Mouse (Mus musculus): Measurements from ENCODE around the gene Gm43720. TPM values are rescaled to one million over a fixed set of nuclear protein-coding genes. Genes with fewer than 3 reads are reported as not detected.
"Not testable (repeated sequence)": the region's sequence is repeated elsewhere in the genome, so short reads cannot be mapped to it uniquely, and the experiment has no call there.

Gm43720 gene
- polyA plus RNA-seq, 1 experiment from 2014 or later = 0.13 TPM

DNA sequence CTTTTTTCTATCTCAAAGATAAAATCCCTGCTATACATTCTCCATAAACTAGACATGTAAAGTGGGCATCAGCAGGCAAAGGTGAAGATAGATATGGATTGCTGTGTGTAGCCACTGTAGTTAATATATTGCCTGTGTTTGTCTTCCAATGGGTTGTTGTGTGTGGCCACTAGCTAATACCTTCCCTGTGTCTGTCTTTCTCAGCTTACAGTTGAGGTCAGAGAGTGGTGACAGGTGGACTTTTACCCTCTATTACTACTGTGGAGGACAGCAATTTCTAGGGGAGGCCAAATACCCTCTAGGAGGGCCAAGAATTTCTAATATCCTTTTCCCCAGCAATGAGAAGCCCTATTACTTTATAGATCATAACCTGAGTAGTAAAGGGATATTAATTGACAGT, 45.5 kb downstream of the Gm43720 start:
- H3K9me3 ChIP-seq = no peaks in the 10 kb centered on the region

DNA sequence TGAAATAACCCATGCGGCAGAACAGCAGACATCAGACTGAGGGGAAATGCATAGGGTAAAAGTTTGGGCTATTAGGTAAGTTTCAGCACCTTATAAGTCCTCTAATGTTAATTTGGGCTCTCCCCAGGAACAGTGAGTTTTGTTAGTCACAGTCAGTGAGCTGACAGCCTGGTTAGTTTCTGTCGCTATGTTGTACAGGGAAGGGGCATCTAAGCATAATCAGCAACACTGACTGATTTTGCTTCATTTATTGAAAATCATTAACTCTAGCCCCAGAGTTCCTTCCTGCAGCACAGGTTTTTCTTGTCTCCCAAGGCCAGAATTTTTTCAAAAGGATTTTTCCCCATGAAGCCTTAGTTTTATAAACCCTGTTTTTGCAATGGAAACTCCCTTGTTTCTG, 46.0 kb downstream of the Gm43720 start:
- Histone ChIP-seq H3K36me3 (no peaks in the 10 kb centered on the region), H3K27me3 (no peaks in the 10 kb centered on the region), H3K9ac (no peak overlapping the region), H3K9me3 (no peaks in the 10 kb centered on the region), H3K4me1 (no peaks in the 10 kb centered on the region), H3K4me2 (replicated peaks) (no peak overlapping the region), H3K27ac (no peak overlapping the region), H3K4me3 (no peak overlapping the region)
- 86% methylated on average over 2 of the region's 2 CpGs for WGBS
- no peak for ATAC-seq (ENCODE audit: low FRiP score, low read depth)

More for the DNA sequence above, 45.5 kb downstream of the Gm43720 start:
- ATAC-seq (ENCODE audit: low FRiP score, low read depth) = no peak
- H3K4me2 ChIP-seq (replicated peaks) = no peak overlapping the region
- no peaks in the 10 kb centered on the region for H3K4me1 ChIP-seq
- no peaks in the 10 kb centered on the region for H3K27me3 ChIP-seq
- H3K36me3 ChIP-seq = no peaks in the 10 kb centered on the region
- H3K9ac ChIP-seq = no peak overlapping the region
- no peak overlapping the region for H3K27ac ChIP-seq
- H3K4me3 ChIP-seq = no peak overlapping the region

DNA sequence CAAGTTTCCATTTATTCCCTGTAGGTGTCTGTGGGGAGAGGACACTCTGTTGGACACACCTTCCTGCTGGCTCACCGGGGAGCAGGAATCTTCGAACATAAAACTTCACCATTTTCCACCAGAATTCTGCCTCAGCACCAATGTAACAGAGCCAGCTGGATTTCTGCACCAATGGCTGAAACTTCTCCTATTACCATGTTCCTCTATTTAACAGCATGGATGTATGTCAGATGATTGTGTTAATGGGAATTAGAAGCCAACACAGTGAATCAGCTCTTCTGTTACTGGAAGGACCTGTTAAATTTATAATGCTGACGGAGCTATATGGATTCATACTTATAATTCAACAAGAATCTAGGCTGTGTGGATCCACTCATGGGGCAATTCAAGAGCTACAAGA, 50.2 kb downstream of the Gm43720 start:
- no peak overlapping the region for H3K27ac ChIP-seq
- no peaks in the 10 kb centered on the region for H3K27me3 ChIP-seq
- no peak overlapping the region for H3K9ac ChIP-seq
- no peak overlapping the region for H3K4me2 ChIP-seq (replicated peaks)
- H3K4me3 ChIP-seq = no peak overlapping the region
- no peaks in the 10 kb centered on the region for H3K9me3 ChIP-seq
- no peaks in the 10 kb centered on the region for H3K4me1 ChIP-seq
- WGBS = 94% methylated on average over 3 of the region's 3 CpGs
- H3K36me3 ChIP-seq = no peaks in the 10 kb centered on the region
- ATAC-seq (ENCODE audit: low FRiP score, low read depth) = no peak

DNA sequence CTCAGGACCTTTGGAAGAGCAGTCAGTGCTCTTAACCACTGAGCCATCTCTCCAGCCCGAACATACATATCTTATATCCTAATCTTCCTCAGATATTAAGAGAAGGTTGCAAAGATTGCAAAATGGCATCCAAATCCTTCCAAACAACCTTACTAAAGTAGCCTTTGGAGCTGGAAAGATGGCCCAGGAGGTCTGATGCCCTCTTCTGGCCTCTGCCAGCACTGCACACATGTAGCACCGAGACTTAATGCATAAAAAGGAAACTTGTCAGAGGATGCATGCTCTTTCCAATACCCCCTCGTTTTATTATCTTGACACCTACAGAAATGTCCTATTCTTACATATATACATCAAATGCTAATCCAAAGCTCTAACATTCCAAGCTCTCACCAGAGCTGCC, 51.7 kb downstream of the Gm43720 start:
- no peak for ATAC-seq (ENCODE audit: low FRiP score, low read depth)
- Histone ChIP-seq H3K4me2 (replicated peaks) (no peak overlapping the region), H3K36me3 (no peaks in the 10 kb centered on the region), H3K27me3 (no peaks in the 10 kb centered on the region), H3K4me1 (no peaks in the 10 kb centered on the region), H3K9me3 (no peaks in the 10 kb centered on the region), H3K4me3 (no peak overlapping the region), H3K27ac (no peak overlapping the region), H3K9ac (no peak overlapping the region)
- 52% methylated on average over 3 of the region's 3 CpGs for WGBS

DNA sequence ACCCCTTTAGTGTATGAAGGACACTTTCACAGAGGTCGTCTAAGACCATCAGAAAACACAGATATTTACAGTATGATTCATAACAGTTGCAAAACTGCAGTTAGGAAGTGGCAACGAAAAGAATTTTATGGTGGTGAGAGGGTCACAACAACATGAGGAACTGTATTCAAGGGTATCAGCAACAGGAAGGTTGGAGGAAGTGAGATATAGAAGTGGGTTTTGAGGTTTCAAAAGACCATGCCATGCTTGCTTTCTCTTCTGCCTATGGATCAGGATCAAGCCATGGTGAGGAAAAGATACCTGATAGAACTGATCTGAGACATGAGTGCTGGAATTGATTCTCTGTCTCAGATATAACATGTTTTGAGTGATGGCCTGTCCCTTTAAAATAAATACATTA, 52.4 kb downstream of the Gm43720 start:
- 74% methylated on average over 2 of the region's 2 CpGs for WGBS
- Histone ChIP-seq H3K9me3 (no peaks in the 10 kb centered on the region), H3K4me2 (replicated peaks) (no peak overlapping the region), H3K4me1 (no peaks in the 10 kb centered on the region), H3K9ac (no peak overlapping the region), H3K27ac (no peak overlapping the region), H3K27me3 (no peaks in the 10 kb centered on the region), H3K36me3 (no peaks in the 10 kb centered on the region), H3K4me3 (no peak overlapping the region)
- ATAC-seq (ENCODE audit: low FRiP score, low read depth) = no peak

DNA sequence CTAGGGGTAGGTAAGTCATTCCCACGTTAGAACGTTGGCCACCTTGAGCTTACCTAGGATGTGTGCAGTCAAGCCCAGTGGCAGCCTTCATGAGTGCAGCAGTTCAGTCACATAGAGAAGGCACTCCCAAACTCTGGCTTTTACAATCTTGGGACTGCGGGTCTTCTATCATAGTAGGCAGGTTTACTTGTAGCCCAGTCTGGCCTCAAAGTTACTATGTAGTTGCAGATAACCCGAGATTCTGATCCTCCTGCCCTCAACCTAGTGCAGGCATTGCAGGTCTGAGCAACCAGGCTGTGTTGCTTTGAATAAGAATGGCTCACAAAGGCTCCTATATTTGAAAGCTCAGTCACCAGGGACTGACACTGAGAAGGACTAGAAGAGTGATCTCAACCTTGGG, 53.3 kb downstream of the Gm43720 start:
- no peak overlapping the region for H3K4me2 ChIP-seq (replicated peaks)
- H3K27me3 ChIP-seq = no peaks in the 10 kb centered on the region
- no peak overlapping the region for H3K9ac ChIP-seq
- H3K27ac ChIP-seq = no peak overlapping the region
- H3K4me1 ChIP-seq = no peaks in the 10 kb centered on the region
- H3K9me3 ChIP-seq = no peaks in the 10 kb centered on the region
- 71% methylated on average over 4 of the region's 4 CpGs for WGBS
- no peak overlapping the region for H3K4me3 ChIP-seq
- no peak for ATAC-seq (ENCODE audit: low FRiP score, low read depth)
- no peaks in the 10 kb centered on the region for H3K36me3 ChIP-seq

DNA sequence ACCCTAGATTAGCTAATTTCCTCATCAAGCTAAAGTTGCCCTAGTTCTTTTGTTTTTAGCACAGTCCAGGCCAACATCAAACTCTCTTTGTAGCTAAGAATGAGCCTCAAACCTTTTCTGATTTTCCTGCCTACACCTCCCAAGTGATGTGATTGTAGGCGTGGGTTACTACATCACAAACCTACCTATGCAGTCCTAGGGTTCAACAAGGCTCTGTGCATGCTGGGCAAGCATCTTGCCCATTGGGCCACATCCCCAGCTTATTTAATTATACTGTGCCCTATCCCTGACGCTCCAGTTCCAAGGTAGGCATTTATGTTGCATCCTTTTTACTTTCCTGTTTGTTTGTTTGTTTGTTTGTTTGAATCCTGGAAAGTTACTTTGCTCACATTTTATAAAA, 54.1 kb downstream of the Gm43720 start, which contains the start of gene Nxpe5:
TSS of gene Nxpe5 (plus strand) at position 199 of the 400 bp plus-strand sequence.
- WGBS = 36% methylated on average over 2 of the region's 2 CpGs
- H3K36me3 ChIP-seq = no peaks in the 10 kb centered on the region
- no peak within 1 kb of the TSS for H3K27ac ChIP-seq
- ATAC-seq (ENCODE audit: low FRiP score, low read depth) = no peak
- H3K9me3 ChIP-seq = no peaks in the 10 kb centered on the region
- no peak within 1 kb of the TSS for H3K9ac ChIP-seq
- H3K4me1 ChIP-seq = no peaks in the 10 kb centered on the region
- no peak within 1 kb of the TSS for H3K4me3 ChIP-seq
- H3K4me2 ChIP-seq (replicated peaks) = no peak within 1 kb of the TSS
- H3K27me3 ChIP-seq = no peaks in the 10 kb centered on the region

DNA sequence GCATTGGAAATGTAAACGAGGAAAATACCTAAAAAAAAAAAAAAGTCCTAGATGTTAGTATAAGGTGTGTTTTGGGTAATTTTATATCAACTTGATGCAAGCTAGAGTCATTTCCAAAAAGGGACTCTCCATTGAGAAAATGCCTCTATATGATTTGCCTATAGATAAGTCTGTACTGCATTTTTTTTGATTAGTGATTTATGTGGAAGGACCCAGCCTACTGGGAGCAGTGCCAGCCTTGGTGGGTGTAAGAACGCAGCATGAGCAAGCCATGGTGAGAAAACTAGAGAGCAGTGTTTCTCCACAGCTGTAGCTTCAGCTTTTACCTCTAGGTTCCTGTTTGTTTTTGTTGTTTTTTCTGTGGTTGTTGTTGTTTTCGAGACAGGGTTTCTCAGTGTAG, 56.5 kb downstream of the Gm43720 start:
- 53% methylated on average over 3 of the region's 3 CpGs for WGBS
- Histone ChIP-seq H3K4me3 (no peak overlapping the region), H3K27me3 (no peaks in the 10 kb centered on the region), H3K4me1 (no peaks in the 10 kb centered on the region), H3K9me3 (no peaks in the 10 kb centered on the region), H3K4me2 (replicated peaks) (no peak overlapping the region), H3K9ac (no peak overlapping the region), H3K27ac (no peak overlapping the region), H3K36me3 (no peaks in the 10 kb centered on the region)
- ATAC-seq (ENCODE audit: low FRiP score, low read depth) = no peak

DNA sequence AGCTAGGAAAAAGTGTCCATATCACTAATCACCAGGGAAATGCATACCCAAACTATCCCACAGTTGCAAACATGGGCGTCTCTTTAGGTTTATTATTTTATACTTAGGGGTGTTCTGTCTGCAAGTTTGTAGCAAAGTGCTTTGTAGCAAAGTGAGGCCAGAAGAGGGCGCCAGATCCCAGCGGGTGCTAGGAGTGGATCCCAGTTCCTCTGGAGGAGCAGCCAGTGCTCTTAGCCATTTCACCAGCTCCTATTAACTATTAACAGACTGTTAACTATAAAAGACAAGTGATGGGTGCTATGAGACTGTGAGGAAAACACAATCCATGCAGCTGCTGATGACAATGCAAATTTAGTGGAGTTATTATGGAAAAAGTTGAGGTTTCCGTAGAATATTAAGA, 57.6 kb downstream of the Gm43720 start:
- Histone ChIP-seq H3K27ac (no peak overlapping the region), H3K4me2 (replicated peaks) (no peak overlapping the region), H3K4me1 (no peaks in the 10 kb centered on the region), H3K36me3 (no peaks in the 10 kb centered on the region), H3K9ac (no peak overlapping the region), H3K27me3 (no peaks in the 10 kb centered on the region), H3K9me3 (peaks cover 3% of the 10 kb centered on the region), H3K4me3 (no peak overlapping the region)
- no peak for ATAC-seq (ENCODE audit: low FRiP score, low read depth)
- 22% methylated on average over 4 of the region's 4 CpGs for WGBS

DNA sequence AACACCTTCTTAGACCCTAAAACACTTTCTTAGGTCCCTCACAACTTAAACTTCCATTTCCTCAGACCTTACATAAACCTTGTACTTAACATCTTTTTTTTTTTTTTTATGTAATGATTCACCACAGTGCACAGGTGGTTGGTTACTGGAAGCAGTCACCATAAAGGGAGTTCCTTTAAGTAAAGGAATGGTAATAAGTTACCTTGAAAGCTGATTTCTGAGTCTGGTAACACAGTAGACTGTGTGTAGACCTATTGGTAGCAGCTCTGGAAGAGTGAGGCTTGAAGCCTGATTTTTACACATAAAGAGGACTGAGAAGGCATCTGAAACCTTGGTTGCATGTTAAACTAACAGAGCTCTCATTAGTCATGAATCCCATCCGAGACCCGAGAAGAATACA, 59.9 kb downstream of the Gm43720 start:
- H3K4me1 ChIP-seq = no peaks in the 10 kb centered on the region
- H3K36me3 ChIP-seq = no peaks in the 10 kb centered on the region
- peaks cover 25% of the 10 kb centered on the region for H3K9me3 ChIP-seq
- H3K27ac ChIP-seq = no peak overlapping the region
- no peak overlapping the region for H3K4me3 ChIP-seq
- H3K27me3 ChIP-seq = no peaks in the 10 kb centered on the region
- no peak overlapping the region for H3K9ac ChIP-seq
- ATAC-seq (ENCODE audit: low FRiP score, low read depth) = no peak
- WGBS = 67% methylated on average over 2 of the region's 2 CpGs
- H3K4me2 ChIP-seq (replicated peaks) = no peak overlapping the region

DNA sequence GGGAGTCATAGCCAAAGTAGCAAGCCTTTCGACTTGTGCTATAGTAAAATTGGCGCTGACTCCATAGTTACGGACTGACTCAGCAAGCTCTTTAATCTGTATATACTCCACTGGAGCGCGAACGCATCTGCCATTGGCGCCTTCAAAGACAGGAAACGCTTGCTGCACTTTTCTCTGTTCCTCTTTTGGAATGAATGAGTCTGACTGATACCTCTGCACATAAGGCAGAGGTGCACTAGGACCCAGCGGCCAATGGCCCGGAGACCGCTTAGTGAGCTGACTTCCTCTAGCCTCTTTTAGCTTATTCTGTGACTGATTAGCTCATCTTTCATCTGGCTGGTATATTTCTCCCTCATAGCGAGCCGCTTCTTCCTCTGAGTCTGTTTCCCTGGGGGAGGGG, 63.1 kb downstream of the Gm43720 start:
- ATAC-seq (ENCODE audit: low FRiP score, low read depth); H3K4me2 ChIP-seq (replicated peaks); H3K27ac ChIP-seq; H3K9ac ChIP-seq; H3K4me3 ChIP-seq; H3K27me3 ChIP-seq; H3K4me1 ChIP-seq; H3K36me3 ChIP-seq: not testable (repeated sequence)
- peaks cover 31% of the 10 kb centered on the region for H3K9me3 ChIP-seq
- WGBS = 96% methylated on average over 13 of the region's 13 CpGs

Measured in limb, embryonic 13.5 days (tissue).